Mouse (Mus musculus): ENCODE data around the gene Dock9.

The Dock9 gene

DNA sequence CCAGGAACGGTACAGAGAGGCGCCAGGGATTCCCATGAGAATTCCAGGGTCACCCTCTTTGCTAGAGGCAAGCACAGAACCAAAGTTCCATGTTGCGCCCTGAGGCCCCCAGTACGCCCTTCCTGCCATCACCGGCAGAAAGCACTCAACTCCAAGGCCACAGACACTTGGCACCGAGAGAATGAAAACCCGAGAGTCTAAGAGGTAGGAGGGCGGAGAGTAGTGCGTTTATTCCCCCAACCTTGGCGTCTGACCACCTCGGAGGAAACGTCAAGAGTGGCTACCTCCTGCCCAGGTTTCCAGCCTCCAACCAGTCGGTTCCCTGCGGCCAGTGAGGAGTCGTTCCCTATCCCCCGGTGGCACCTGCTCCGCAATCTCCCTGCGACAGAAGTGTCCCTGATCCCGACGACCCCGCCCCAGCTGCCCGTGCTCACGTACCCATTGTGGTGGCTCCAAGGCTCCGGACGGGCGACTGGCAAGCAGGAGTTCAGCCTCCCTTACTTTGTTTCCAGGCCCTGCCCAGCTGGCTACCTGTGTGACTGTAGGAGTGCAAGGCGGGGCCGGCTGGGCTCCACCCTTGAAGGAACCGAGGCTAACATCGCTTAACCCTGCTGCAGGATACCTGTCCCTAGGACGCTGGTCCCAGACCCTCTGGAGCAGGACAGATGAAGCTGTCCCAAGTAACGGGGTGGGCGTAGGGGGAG is 292.7 kb downstream of the Dock9 start, which contains the start of gene Slc15a1:
Slc15a1 (minus strand) TSS at position 472 of the 704 bp plus-strand sequence.
- no peak for DNase-seq

DNA sequence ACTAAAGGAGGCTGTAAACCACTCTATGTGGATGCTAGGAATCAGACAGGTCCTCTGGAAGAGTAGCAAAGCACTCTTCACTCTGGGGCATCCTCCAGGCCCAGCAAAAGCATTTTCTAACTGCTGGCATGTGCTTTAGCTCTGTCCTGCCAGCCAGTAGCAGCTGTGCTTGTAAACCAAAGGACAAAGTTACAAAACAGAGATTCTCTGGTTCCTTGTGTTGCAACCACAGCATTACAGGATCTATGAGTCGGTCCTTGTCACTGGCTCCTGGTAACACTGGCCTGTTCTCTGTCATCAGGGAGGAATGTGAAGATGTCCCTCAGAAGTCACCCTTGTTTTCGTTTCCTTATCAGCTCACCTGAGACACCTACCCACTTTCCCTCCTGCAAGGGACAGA is 297.1 kb downstream of the Dock9 start:
- DNase-seq, result no peak

DNA sequence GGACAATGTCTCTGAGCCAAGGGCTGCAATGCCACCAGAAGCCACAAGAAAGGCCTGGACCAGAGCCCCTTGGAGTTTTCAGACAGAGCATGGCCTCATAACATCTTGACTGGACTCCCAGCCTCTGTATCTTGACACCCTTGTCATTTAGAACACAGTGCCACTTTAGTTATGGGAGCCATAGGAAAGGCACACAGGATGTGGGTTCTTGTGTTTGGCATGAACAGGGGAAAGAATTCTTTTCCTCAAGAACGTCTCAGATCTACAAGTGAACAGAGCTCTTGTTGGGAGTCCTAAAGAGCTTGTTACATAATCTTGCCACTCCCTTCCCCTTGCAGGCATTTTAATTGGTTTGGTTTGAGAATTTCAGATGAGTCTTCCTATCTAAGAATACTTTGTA is 297.9 kb downstream of the Dock9 start:
- DNase-seq, result no peak

DNA sequence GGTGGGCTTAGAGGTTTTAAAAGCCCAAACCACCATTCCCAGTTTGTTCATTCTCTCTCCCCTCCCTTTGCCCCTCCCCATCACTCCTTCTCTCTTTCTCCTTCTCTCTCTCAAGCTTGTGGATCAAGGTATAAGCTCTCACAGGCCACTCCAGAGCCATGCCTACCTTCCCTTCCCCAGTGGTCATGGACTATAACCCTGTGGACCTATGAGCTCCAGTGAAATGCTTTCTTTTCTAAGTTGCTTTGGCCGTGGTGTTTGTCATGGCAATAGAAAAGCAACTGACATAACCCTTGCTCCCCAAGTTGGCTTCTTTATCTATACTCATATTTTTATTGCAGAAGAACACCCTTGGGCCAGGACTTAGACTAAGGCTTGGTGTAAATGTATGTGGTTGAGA is 299.8 kb downstream of the Dock9 start:
- DNase-seq, result no peak

DNA sequence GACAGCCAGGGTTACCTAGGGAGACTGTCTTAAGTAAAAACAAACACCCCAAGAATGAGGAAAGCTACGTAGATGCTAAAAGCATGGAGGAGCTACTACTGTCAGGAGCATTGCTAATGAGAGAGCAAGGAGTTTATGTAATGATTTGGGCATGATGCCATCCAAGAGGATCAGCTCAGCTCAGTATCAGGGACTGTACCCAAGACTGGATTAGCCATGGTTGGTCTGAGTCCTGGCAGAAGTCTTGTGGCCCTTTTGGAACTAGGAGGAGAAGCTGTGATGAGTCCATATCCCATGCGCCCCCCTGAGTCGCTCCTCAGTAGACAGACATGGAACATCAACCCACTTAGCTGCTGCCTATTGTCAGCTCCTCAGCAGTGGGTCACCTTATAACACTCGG is 301.9 kb downstream of the Dock9 start:
- peak; percentile 39 for DNase-seq

DNA sequence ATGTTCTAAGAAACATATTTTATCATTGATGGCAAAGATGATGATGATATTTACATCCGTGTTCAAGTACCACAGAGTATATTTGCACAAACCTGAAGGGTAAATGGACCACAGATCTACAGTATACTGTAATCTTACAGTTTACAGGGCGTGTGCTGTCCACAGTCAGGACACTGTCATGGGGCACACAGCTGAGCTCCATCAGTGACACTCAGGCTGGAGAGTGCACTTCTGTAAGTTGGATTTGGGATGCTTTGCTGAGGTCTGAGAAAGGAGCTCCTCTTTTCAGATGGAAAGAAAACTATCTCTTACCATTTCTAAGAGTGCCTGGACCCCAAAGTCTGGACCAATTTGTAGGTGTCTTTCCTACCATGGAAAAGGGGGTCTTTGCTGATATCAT is 302.5 kb downstream of the Dock9 start:
- no peak for DNase-seq

DNA sequence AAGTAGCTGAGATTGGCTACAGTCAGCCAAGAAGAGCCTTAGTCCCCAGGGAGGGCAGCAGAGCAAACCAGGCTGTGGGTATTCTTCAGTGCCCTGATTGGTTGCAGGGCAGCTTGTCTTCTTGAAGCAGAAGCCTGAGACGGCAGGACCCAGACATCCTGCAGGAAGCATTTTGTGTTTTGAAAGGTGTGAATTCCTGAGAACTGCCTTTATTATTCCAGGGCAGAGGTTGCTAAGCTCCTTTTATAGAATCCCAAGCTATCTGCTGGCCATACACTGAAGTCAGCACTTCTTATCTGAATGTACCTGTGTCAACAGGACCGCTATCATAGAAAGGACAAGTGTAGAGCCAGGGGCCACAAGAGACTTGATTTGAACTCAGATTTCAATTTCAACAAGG is 303.4 kb downstream of the Dock9 start:
- no peak for DNase-seq

DNA sequence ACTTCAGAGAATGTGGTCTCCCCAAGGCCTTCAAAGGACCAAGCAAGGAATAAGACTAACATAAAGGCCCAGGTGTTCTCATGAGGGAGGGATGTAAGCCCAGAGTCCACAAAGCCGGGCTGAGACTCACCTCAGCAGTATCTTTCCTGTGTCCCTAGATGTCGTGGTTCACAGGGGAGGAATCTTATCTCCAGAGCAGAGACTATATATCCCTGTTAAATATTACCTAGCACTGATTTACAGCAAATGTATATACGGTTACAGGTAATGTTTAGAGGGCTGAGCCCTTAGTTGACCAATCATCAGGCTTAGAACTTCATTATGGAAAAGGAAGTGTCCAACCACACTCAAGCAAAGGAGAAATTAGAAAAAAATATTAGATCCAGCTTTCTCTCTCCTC is 303.9 kb downstream of the Dock9 start:
- DNase-seq, result no peak

DNA sequence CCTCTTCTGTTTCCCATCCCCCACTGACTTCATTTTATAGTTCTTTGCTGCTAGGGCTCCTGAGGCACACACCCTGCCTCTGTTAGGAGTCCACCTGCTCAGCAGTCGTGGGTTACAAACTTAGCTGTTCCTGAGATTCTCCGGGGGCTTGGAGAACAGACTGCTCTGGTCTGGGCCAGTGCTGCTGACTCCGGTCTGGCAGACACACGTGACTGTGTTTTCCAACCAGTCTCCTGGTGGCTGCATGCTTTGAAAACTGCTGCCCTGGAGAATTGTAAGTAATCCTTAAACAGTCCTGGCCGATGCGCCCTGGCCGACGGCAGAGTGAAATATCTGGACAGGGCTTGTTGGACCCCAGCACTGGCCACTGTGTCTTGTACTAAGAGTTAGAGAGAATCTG is 305.3 kb downstream of the Dock9 start:
- no peak for DNase-seq

Data from cerebellum, adult 9-11 months (tissue).